Mouse (Mus musculus): ENCODE data around the gene Kcmf1.

Kcmf1 gene

GRCm38 (mm10) chr6:72899781-72900681, at the start of gene Kcmf1:
TSS of gene Kcmf1 (minus strand) at chr6:72899979.
- DNase-seq (ENCODE audit: low read depth, low spot score), result peak; percentile 81

GRCm38 (mm10) chr6:72949161-72949756, 49.5 kb upstream of the Kcmf1 start:
- DNase-seq (ENCODE audit: low read depth, low spot score), result no peak

GRCm38 (mm10) chr6:72948392-72948791, 48.6 kb upstream of the Kcmf1 start:
- DNase-seq (ENCODE audit: low read depth, low spot score), result no peak

GRCm38 (mm10) chr6:72947960-72948359, 48.2 kb upstream of the Kcmf1 start:
- DNase-seq (ENCODE audit: low read depth, low spot score), result peak; percentile 46

GRCm38 (mm10) chr6:72940493-72940892, 40.7 kb upstream of the Kcmf1 start:
- DNase-seq (ENCODE audit: low read depth, low spot score), result peak; percentile 55

- DNase-seq (ENCODE audit: low read depth, low spot score), result no peak
These were observed 38.1 kb upstream of the Kcmf1 start for GRCm38 (mm10) chr6:72937859-72938258.

GRCm38 (mm10) chr6:72937430-72937829, 37.7 kb upstream of the Kcmf1 start:
- no peak for DNase-seq (ENCODE audit: low read depth, low spot score)

GRCm38 (mm10) chr6:72932955-72933354, 33.2 kb upstream of the Kcmf1 start:
- no peak for DNase-seq (ENCODE audit: low read depth, low spot score)

GRCm38 (mm10) chr6:72931533-72931932, 31.8 kb upstream of the Kcmf1 start:
- DNase-seq (ENCODE audit: low read depth, low spot score), result peak; percentile 45

- DNase-seq (ENCODE audit: low read depth, low spot score), result peak; percentile 29
These were observed 30.1 kb upstream of the Kcmf1 start for GRCm38 (mm10) chr6:72929795-72930398.

GRCm38 (mm10) chr6:72926755-72927482, 27.1 kb upstream of the Kcmf1 start:
- peak; percentile 96 for DNase-seq (ENCODE audit: low read depth, low spot score)

- no peak for DNase-seq (ENCODE audit: low read depth, low spot score)
These were observed 26.3 kb upstream of the Kcmf1 start for GRCm38 (mm10) chr6:72926031-72926430.

- peak; percentile 63 for DNase-seq (ENCODE audit: low read depth, low spot score)
These were observed 23.6 kb upstream of the Kcmf1 start for GRCm38 (mm10) chr6:72923381-72923780.

- no peak for DNase-seq (ENCODE audit: low read depth, low spot score)
These were observed 21.3 kb upstream of the Kcmf1 start for GRCm38 (mm10) chr6:72921081-72921480.

GRCm38 (mm10) chr6:72918510-72919033, 18.8 kb upstream of the Kcmf1 start:
- DNase-seq (ENCODE audit: low read depth, low spot score), result peak; percentile 46

GRCm38 (mm10) chr6:72916330-72916729, 16.6 kb upstream of the Kcmf1 start:
- DNase-seq (ENCODE audit: low read depth, low spot score), result no peak

- DNase-seq (ENCODE audit: low read depth, low spot score), result peak; percentile 58
These were observed 14.4 kb upstream of the Kcmf1 start for GRCm38 (mm10) chr6:72914087-72914749.

GRCm38 (mm10) chr6:72911261-72911660, 11.5 kb upstream of the Kcmf1 start:
- DNase-seq (ENCODE audit: low read depth, low spot score), result peak; percentile 50

- peak; percentile 48 for DNase-seq (ENCODE audit: low read depth, low spot score)
These were observed 2.6 kb upstream of the Kcmf1 start for GRCm38 (mm10) chr6:72902254-72902990.

GRCm38 (mm10) chr6:72900952-72901351, 1.2 kb upstream of the Kcmf1 start:
- peak; percentile 96 for DNase-seq (ENCODE audit: low read depth, low spot score)
